In genomic region chr10:7211696-7212482, GRCm38 (mm10) we compare ENCODE assay signal across 8 mouse cellular contexts. TPM values are rescaled to one million over a fixed set of nuclear protein-coding genes. Genes with fewer than 3 reads are reported as not detected.
DNase-seq lines count a peak whose midpoint lies in the region; ATAC-seq and TF ChIP-seq lines count a peak whose summit lies in the region.

Cnksr3 (minus strand) TSS chr10:7212237.

- H3K36me3 ChIP-seq in lung, embryonic 14.5 days (ENCODE audit: insufficient read depth), result no peaks in the 10 kb centered on the region

- no peaks in the 10 kb centered on the region for H3K9me3 ChIP-seq in lung, embryonic 14.5 days (ENCODE audit: low read depth, low read length)

- H3K27ac ChIP-seq in lung, embryonic 14.5 days (ENCODE audit: low read depth), result peak within 1 kb of the TSS; percentile 90

- TF ChIP-seq CTCF in lung, embryonic 14.5 days (IDR thresholded peaks at IDR 0.05; ENCODE audit: low read depth), result no peak

- ATAC-seq in hematopoietic stem cell, adult 5-6 weeks (replicated peaks in 1 of 2; ENCODE audit: insufficient read depth in 1 of 2, low FRiP score in 2 of 2, low TSS enrichment in 1 of 2, low read depth in 1 of 2, poor library complexity in 2 of 2, severe bottlenecking in 2 of 2), result peak; percentile 71 to 74
- peak; percentile 88 for ATAC-seq in lung, embryonic 14.5 days (ENCODE audit: insufficient read depth)
- peak; percentile 68 for ATAC-seq in neutrophil, adult 5-6 weeks (ENCODE audit: extremely low read depth, insufficient number of reproducible peaks, low FRiP score, poor library complexity, severe bottlenecking)

- H3K9ac ChIP-seq in lung, embryonic 14.5 days, result peak within 1 kb of the TSS; percentile 87

- H3K4me1 ChIP-seq in lung, embryonic 14.5 days (ENCODE audit: insufficient read depth), result peaks cover 20% of the 10 kb centered on the region

- peak within 1 kb of the TSS; percentile 77 for H3K4me3 ChIP-seq in lung, embryonic 14.5 days (ENCODE audit: low read depth, low read length)

- under 1% methylated on average over 72 of the region's 74 CpGs for WGBS in lung, embryonic 14.5 days

- peak within 1 kb of the TSS; percentile 86 for H3K4me2 ChIP-seq in lung, embryonic 14.5 days

- no peaks in the 10 kb centered on the region for H3K27me3 ChIP-seq in lung, embryonic 14.5 days (ENCODE audit: insufficient read depth, low read length)

- peak; percentile 69 for DNase-seq in MN1 (ENCODE audit: low spot score)
- peak; percentile 95 for DNase-seq in cerebellum, adult 8-10 months
- DNase-seq in forelimb bud, embryonic 11.5 days (ENCODE audit: low read depth, low spot score), result peak; percentile 94
- peak; percentile 85 to 88 for DNase-seq in layer of hippocampus, adult 8-10 months (ENCODE audit: low spot score in 2 of 2)
- DNase-seq in lung, embryonic 14.5 days, result peak; percentile 98
- peak; percentile 92 for DNase-seq in testis, postnatal 14 days (ENCODE audit: low spot score)

RNA-seq across cellular contexts. Expression of gene Cnksr3, which starts in this region (rescaled TPM):
- 11.9 and 17.8 TPM in 2 replicates for total RNA-seq in hematopoietic stem cell, adult 5-6 weeks (2017)
- total RNA-seq in layer of hippocampus, adult 8-10 months (2022), result 1 to 10 TPM; 3.4 to 5.4 (median 4.4) TPM
- polyA plus RNA-seq in lung, embryonic 14.5 days (2014; fragmentation: Nextera tagmentation; extraction: Ambion mirVana), result 9.4 and 11.4 TPM in 2 replicates
- total RNA-seq in neutrophil, adult 5-6 weeks (2017), result 4.4 and 5.4 TPM in 2 replicates

Comparison
In these comparisons a context has a peak if more than half of its experiments do, and no peak if none do; other contexts are left out.
1. Peak in every context shown above with its lines: DNase-seq, ATAC-seq, H3K4me3 ChIP-seq and H3K27ac ChIP-seq.